Mouse (Mus musculus): ENCODE measurements around the gene Slc12a9.

The Slc12a9 gene

DNA sequence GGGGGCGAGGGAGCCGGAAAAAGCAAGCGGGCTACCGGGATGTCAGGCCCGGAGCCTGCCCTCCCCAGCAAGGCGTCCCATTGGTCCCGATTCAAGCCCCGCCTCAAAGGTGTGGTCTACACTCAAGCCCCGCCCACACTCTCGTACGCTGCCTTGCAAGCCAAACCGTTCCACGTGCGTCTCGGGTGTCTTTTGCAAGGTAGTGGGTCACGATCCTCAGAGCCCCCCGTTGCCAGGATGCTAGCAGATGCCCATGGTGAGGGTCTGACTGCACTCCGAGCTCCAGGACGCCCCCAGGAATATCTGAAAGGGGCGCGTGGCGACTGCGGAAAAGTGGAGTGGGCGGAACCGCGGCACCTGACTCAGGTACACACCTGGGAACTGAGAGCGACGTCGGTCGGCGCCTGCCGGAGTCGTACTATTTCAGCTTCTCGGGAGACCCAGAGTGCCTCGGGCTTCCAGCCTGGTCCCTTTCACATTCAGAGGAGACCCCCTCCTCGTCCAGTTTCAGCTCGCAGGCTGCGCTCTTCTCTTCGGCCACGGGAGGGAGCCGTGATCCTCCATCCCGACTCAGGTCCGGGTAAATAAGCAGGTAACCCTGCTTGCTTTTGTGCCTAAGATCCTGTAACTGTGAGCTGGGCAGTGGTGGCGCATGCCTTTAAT, at the start of gene Slc12a9:
Gene Slc12a9, minus strand, starts transcription at position 86 of the 663 bp plus-strand sequence.
- DNase-seq, result peak; percentile 98

GRCm38 (mm10) chr5:137381152-137381551, 47.8 kb upstream of the Slc12a9 start:
- DNase-seq, result peak; percentile 87

- no peak for DNase-seq
These were observed 44.2 kb upstream of the Slc12a9 start for GRCm38 (mm10) chr5:137377603-137378002.

DNA sequence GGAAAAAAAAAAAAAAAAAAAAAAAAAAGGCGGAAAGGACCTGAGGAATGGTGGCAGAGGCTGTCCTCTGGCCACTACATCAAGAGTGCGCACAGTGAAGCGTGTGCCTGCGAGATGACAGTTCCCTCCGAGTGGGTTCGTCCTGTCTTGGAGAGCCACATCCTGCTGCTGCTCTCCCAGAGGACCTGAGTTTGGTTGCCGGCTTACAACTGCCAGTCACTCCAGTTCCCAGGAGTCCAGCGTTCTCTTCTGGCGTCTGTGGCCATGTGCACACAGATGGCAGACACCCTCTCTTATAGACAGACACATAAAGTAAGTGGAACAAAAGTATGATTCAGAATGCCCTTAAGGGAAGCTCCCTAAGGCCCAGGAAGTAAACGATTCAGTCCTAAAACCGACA, 43.8 kb upstream of the Slc12a9 start:
- DNase-seq, result no peak

DNA sequence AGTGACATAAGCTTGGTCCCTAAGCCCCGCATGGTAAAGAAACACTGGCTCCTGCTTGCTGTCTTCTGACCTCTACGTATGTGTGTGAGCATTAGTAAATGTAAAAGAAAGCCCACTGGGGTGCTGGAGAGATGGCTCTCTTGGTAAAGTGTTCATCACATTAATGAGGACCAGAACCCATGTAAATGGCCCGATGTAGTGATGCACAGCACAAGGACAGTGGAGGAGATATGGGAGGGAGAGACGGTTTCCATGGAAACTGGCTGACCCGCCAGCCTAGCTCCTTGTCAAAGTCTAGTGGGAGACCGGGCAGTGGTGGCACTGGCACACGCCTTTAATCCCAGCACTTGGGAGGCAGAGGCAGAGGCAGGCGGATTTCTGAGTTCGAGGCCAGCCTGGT, 43.3 kb upstream of the Slc12a9 start:
- no peak for DNase-seq

DNA sequence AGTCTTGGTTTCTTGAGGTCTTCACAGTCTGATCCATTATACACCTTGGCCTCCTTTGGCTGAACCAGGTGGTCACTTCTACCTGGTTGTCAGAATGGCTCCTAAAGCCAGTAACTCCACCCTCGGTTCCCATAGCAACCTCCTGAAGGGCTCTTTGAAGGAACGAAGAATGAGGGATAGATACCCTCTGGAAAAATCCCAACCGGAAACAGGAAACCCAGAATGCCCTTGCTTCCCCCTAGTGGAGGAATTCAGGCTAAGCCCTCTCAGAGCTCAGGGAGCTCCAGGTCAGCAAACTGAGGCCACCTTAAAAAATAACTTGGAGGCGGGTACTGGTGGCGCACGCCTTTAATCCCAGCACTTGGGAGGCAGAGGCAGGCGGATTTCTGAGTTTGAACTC, 42.8 kb upstream of the Slc12a9 start:
- DNase-seq, result peak; percentile 86

DNA sequence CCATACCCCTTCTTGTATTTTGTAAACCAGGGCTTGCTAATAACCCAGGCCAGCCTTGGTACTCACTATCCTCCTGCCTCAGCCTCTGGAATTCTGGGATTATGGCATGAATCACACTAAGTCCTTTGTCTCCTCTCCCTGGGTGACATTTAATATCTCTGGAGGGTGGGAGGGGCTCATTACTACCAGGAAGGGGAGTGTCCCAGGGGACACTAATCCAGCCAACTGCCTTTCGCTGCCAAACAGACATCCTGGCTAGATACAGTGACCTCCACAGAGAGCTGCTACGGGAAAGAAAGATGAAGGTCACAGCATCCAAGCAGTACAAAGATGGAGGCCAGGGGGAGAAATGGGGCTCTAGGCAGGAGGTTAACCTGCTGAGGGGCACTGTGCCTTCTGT, 42.2 kb upstream of the Slc12a9 start:
- DNase-seq, result peak; percentile 73

DNA sequence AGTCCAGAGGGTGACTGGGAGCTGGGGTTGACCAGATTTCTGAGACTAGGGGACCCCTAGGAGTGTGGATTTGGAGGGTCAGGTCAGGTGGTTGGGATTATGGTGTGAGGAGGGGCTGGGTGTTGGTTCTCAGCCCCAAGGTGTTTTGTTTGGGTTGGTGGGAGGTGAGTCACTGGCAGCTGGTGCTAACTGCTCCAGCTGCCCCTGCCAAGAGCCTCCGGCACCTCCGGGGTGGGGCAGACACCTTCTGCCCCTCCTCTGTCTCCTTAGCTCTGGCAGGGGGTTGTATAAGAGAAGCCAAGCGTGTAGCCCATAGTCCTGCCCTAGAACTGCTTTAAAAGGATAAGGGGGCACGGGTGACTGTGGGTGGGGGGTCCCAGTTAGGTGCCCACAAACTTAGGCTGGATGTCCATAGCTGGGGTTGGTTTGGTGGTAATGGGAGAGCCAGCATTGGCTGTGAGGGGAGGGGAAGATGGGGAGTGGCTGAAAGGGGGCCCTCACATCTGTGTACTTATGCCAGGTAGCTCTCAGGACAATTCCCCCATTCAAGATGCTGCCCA, 41.2 kb upstream of the Slc12a9 start:
- DNase-seq, result no peak

DNA sequence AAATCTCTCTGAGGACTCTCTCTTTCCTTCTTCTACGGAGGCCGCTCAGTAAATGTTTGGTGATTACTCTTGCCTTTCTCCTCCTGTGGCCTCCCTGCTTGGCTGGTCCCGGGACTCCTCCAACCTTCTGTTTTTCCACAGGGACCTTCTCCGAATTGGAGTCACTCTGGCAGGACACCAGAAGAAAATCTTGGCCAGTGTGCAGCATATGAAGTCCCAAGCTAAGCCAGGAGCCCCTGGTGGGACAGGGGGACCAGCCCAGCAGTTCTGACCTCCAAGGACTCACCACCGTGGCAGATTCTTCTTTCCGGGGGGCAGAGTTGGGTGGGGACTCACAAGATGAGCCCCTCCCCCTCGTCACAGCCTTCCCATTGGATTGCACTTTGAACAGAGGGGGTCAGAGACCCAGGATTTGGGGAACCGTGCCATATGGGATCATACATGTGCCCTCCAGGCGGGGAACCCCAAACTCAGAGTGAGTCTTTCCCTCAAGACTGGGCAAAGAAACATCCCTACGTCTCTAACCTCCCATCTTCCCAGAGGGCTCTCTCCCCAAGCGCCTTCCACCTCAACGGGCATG, 40.1 kb upstream of the Slc12a9 start:
- no peak for DNase-seq

DNA sequence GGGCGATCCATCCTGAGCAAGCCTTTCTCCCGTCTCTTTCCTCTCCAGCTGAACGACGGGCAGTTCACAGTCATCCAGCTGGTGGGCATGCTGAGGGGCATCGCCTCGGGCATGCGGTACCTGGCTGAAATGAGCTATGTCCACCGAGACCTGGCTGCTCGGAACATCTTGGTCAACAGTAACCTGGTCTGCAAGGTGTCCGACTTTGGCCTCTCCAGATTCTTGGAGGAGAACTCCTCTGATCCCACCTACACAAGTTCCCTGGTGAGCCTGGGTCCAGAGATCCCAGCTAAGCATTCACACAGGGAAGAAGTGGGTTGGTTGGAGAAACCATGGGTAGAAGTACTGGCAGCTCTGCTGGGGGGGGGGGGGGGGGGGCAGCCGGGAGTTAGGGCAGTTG, 36.3 kb upstream of the Slc12a9 start:
- no peak for DNase-seq

DNA sequence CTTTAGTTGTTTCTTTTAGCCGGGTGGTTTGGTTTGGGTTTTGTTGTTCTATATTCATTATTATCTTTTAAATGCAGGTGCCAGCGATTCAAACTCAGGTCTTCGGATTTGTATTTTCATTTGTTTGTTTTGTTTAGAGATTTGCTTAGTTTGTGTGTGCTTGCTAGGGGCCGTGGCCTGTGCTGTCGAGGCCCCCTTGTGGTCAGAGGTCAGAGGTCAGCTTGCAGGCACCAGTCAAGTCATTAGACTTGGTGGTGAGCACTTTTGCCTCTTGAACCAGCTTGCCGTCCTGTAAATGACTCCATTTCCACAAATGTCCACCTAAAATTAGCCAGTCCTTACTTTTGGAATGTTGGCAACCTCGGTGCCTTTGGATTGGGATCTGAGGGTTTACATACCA, 25.0 kb upstream of the Slc12a9 start:
- peak; percentile 48 for DNase-seq

DNA sequence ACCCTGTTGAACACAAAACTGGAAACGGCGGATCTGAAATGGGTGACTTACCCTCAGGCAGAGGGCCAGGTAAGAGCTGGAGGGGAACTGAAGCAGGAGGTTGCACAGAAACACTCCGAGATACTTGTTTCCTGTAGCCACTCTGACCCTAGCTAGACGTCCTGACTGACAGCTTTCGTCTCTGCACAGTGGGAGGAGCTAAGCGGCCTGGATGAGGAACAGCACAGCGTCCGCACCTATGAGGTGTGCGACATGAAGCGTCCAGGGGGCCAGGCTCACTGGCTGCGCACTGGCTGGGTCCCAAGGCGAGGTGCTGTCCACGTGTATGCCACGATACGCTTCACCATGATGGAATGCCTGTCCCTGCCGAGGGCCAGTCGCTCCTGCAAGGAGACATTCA, 20.7 kb upstream of the Slc12a9 start:
- DNase-seq, result no peak

- peak; percentile 77 for DNase-seq
These were observed 18.9 kb upstream of the Slc12a9 start for GRCm38 (mm10) chr5:137352011-137352975.

GRCm38 (mm10) chr5:137351394-137351793, 18.0 kb upstream of the Slc12a9 start:
- no peak for DNase-seq

DNA sequence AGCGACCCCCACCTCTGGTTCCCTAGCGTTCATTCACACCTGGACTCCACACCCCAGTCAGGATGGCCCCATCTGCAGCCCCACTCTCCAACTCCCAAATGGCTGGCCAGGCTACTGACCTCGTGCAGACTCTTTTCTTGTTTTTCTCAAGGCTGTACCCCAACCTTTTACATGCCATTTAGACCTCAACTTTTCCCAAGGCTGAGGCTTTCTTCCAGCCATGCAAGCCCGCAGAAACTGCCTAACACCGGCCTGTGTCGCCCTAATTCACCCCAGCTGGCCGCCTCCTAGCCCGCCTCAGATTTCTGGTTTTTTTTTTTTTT, 17.6 kb upstream of the Slc12a9 start:
- DNase-seq, result no peak

DNA sequence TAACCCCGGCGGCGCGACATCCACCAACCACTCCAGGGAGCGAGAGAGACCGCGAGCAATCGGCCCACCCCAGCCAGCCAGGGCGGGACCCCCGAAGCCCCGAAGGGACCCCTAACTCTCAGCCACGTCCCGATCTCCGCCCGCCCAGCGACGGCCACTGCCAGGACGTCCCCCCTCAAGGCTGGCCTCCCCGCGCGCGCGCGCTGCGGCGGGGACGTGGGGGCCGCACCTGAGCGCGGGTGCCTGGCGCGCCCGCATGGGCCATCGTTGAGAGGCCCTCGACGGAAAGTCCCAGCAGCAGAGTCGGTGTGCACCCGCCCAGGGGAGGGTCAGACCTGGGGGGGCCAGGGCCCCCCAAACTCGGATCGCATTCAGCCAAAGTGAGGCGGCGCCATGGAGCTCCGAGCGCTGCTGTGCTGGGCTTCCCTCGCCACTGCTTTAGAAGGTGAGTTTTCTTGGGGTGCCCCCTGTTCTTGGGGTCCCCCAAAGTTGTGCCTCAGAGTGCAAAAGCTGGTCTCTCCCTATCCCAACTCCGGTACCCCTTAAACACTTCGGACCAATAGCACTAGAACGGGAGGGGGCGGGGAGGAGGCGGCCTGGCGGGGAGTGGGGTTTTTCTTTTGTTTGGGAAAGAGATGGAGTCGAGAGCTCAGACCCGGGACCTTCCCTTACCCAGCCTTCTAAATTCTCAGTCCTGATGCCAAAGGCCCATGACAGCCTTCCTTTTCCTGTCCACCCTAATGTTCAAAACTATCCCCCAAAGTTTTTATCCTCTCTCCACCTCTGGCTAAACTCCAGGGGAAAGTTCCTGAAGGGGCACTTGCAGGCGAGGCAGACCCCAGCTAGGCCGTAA, 17.0 kb upstream of the Slc12a9 start:
- no peak for DNase-seq

GRCm38 (mm10) chr5:137349384-137350204, 16.2 kb upstream of the Slc12a9 start, which contains the start of gene Ephb4:
Gene Ephb4, plus strand, starts transcription at chr5:137350109.
- peak; percentile 97 for DNase-seq

GRCm38 (mm10) chr5:137348482-137349383, 15.3 kb upstream of the Slc12a9 start:
- DNase-seq, result peak; percentile 91

DNA sequence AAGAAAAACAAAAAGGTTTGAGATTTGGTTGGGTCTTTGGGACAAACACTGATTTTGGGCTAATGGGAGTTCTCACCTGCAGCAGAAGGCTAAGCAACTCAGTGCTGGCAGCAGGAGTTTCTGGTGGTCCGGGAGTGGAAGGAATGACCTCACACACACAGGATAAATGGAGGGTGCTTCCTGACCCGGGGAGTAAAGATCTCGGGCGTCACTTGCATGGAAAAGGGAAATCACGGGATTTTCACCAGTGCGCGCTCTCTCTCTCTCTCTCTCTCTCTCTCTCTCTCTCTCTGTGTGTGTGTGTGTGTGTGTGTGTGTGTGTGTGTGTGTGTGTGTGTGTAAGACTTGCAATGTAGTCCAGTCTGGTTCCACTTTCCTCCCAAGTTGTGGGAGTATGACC, 14.5 kb upstream of the Slc12a9 start:
- peak; percentile 46 for DNase-seq

DNA sequence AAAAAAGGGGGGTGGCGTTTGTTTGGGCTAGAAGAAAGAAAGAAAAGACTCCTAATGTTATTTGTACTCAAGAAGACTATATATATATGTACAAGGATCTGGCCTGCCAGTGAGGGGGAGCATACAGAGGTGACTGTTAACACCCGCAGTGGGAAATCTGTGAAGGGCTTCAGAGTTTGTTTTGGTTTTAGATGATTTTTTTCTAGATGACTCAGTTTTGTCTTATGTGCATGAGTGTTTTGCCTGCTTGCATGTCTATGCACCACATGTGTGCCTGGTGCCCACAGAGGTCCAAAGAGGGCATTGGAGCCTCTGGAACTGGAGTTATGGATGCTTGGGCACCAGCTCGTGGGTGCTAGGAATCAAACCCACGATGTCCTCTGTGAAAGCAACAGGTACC, 13.6 kb upstream of the Slc12a9 start:
- no peak for DNase-seq

Data from lung, postnatal 36 days (tissue).